7 mouse cellular contexts compared by ENCODE assay signal in genomic region chr11:120580871-120581331, GRCm38 (mm10). TPM values are rescaled to one million over a fixed set of nuclear protein-coding genes. Genes with fewer than 3 reads are reported as not detected.
DNase-seq lines count a peak whose midpoint lies in the region; ATAC-seq and TF ChIP-seq lines count a peak whose summit lies in the region.

No protein-coding gene starts in this region.

- no peaks in the 10 kb centered on the region for H3K9me3 ChIP-seq in ES-Bruce4 (replicated peaks; ENCODE audit: control insufficient read depth, insufficient read depth, low read length, poor library complexity, severe bottlenecking)
- H3K9me3 ChIP-seq in forebrain, embryonic 10.5 days, result peaks cover 4% of the 10 kb centered on the region; the same call in 1 of the 2 replicates
- 0 out of 2 replicates have a peak, but pooled peaks cover 3% of the 10 kb centered on the region for H3K9me3 ChIP-seq in hindbrain, embryonic 16.5 days (ENCODE audit: control insufficient read depth, low read length)
- H3K9me3 ChIP-seq in midbrain, postnatal 0 days (ENCODE audit: low read length), result no peaks in the 10 kb centered on the region

- WGBS in forebrain, embryonic 10.5 days, result under 1% methylated on average over 43 of the region's 44 CpGs
- WGBS in hindbrain, embryonic 16.5 days, result under 1% methylated on average over 33 of the region's 44 CpGs
- WGBS in liver, adult 2 months, result 3% methylated on average over 44 of the region's 44 CpGs
- under 1% methylated on average over 41 of the region's 44 CpGs for WGBS in midbrain, postnatal 0 days

- no peak for TF ChIP-seq POLR2A in ES-Bruce4 (IDR thresholded peaks at IDR 0.05; ENCODE audit: insufficient read depth, low read length)
- 0 out of 2 replicates have a peak, but pooled peaks have one; percentile 33 for TF ChIP-seq POLR2A in liver, adult 2 months (IDR thresholded peaks at IDR 0.05; ENCODE audit: extremely low read depth, insufficient read depth, low read length)

- no peaks in the 10 kb centered on the region for H3K27me3 ChIP-seq in ES-Bruce4 (ENCODE audit: control insufficient read depth, insufficient read depth, low read length, poor library complexity, severe bottlenecking)
- no peaks in the 10 kb centered on the region for H3K27me3 ChIP-seq in forebrain, embryonic 10.5 days (ENCODE audit: poor library complexity, severe bottlenecking)
- no peaks in the 10 kb centered on the region for H3K27me3 ChIP-seq in hindbrain, embryonic 16.5 days (replicated peaks; ENCODE audit: control insufficient read depth, insufficient read depth, low read length)
- H3K27me3 ChIP-seq in liver, adult 2 months (ENCODE audit: control insufficient read depth, insufficient read depth, low read length), result no peaks in the 10 kb centered on the region
- no peaks in the 10 kb centered on the region for H3K27me3 ChIP-seq in midbrain, postnatal 0 days (ENCODE audit: insufficient read depth, low read length)

- TF ChIP-seq CTCF in ES-Bruce4 (IDR thresholded peaks at IDR 0.05; ENCODE audit: low read depth, low read length), result no peak
- no peak for TF ChIP-seq CTCF in liver, adult 2 months (IDR thresholded peaks at IDR 0.05; ENCODE audit: low read depth, low read length)
- no peak for TF ChIP-seq CTCF in midbrain, postnatal 0 days (IDR thresholded peaks at IDR 0.05)

- no peak for TF ChIP-seq EP300 in ES-Bruce4 (IDR thresholded peaks at IDR 0.05; ENCODE audit: insufficient read depth, low read depth, low read length)

- DNase-seq in adrenal gland, postnatal 25 days, result peak; percentile 48
- DNase-seq in forebrain, embryonic 10.5 days (ENCODE audit: extremely low spot score, low spot score), result peak; percentile 49
- no peak for DNase-seq in liver, adult 2 months (ENCODE audit: extremely low read depth, low read depth, low spot score)
- DNase-seq in midbrain, postnatal 0 days (ENCODE audit: low spot score), result peak; percentile 23
- peak; percentile 65 for DNase-seq in testis, postnatal 10 days (ENCODE audit: low spot score)

- H3K79me2 ChIP-seq in liver, adult 2 months (ENCODE audit: control insufficient read depth, insufficient read depth, low read length), result peaks cover 14% of the 10 kb centered on the region; the same call in 1 of the 2 replicates

- peak overlapping the region; percentile 86 for H3K4me3 ChIP-seq in ES-Bruce4 (ENCODE audit: low read depth, low read length)
- peak overlapping the region; percentile 89 for H3K4me3 ChIP-seq in forebrain, embryonic 10.5 days
- peak overlapping the region; percentile 89 for H3K4me3 ChIP-seq in hindbrain, embryonic 16.5 days (ENCODE audit: low read length)
- peak overlapping the region; percentile 87 for H3K4me3 ChIP-seq in liver, adult 2 months (ENCODE audit: insufficient read depth, low read depth, low read length)
- peak overlapping the region; percentile 96 for H3K4me3 ChIP-seq in midbrain, postnatal 0 days (ENCODE audit: low read depth, low read length)

- peak; percentile 30; the same call in 1 of the 2 replicates for ATAC-seq in hindbrain, embryonic 16.5 days
- ATAC-seq in midbrain, postnatal 0 days (ENCODE audit: low FRiP score), result peak; percentile 15; the same call in 1 of the 2 replicates

- H3K4me1 ChIP-seq in ES-Bruce4 (ENCODE audit: control insufficient read depth, insufficient read depth, low read length), result peaks cover 4% of the 10 kb centered on the region
- H3K4me1 ChIP-seq in forebrain, embryonic 10.5 days, result peaks cover 41% of the 10 kb centered on the region
- H3K4me1 ChIP-seq in hindbrain, embryonic 16.5 days (ENCODE audit: control insufficient read depth, insufficient read depth, low read depth, low read length), result peaks cover 21% of the 10 kb centered on the region
- peaks cover 29% of the 10 kb centered on the region for H3K4me1 ChIP-seq in liver, adult 2 months (ENCODE audit: control insufficient read depth, insufficient read depth, low read length)
- peaks cover 5% of the 10 kb centered on the region for H3K4me1 ChIP-seq in midbrain, postnatal 0 days (ENCODE audit: insufficient read depth, low read length)

- H3K4me2 ChIP-seq in hindbrain, embryonic 16.5 days (ENCODE audit: low read length), result peak overlapping the region; percentile 99
- peak overlapping the region; percentile 95 for H3K4me2 ChIP-seq in midbrain, postnatal 0 days (ENCODE audit: low read depth, low read length, poor library complexity, severe bottlenecking)

- peaks cover 32% of the 10 kb centered on the region for H3K36me3 ChIP-seq in ES-Bruce4 (ENCODE audit: control insufficient read depth, insufficient read depth, low read length, poor library complexity, severe bottlenecking)
- peaks cover 76% of the 10 kb centered on the region for H3K36me3 ChIP-seq in forebrain, embryonic 10.5 days (replicated peaks)
- H3K36me3 ChIP-seq in hindbrain, embryonic 16.5 days (ENCODE audit: control insufficient read depth, insufficient read depth, low read length), result peaks cover 35% of the 10 kb centered on the region
- no peaks in the 10 kb centered on the region; the same call in 1 of the 2 replicates for H3K36me3 ChIP-seq in liver, adult 2 months (ENCODE audit: control insufficient read depth, insufficient read depth, low read length)
- H3K36me3 ChIP-seq in midbrain, postnatal 0 days (ENCODE audit: insufficient read depth, low read length), result peaks cover 31% of the 10 kb centered on the region

- H3K9ac ChIP-seq in ES-Bruce4 (ENCODE audit: low read depth, poor library complexity, severe bottlenecking), result peak overlapping the region; percentile 86
- peak overlapping the region; percentile 97 for H3K9ac ChIP-seq in hindbrain, embryonic 16.5 days (ENCODE audit: low read depth, low read length)
- H3K9ac ChIP-seq in liver, adult 2 months (ENCODE audit: low read depth, low read length), result peak overlapping the region; percentile 96
- H3K9ac ChIP-seq in midbrain, postnatal 0 days (replicated peaks; ENCODE audit: low read length, poor library complexity, severe bottlenecking), result peak overlapping the region; percentile 95

- H3K27ac ChIP-seq in ES-Bruce4 (ENCODE audit: insufficient read depth, low read length), result peak overlapping the region; percentile 27
- peak overlapping the region; percentile 99 for H3K27ac ChIP-seq in forebrain, embryonic 10.5 days
- peak overlapping the region; percentile 97 for H3K27ac ChIP-seq in hindbrain, embryonic 16.5 days (ENCODE audit: low read depth, low read length)
- H3K27ac ChIP-seq in liver, adult 2 months (replicated peaks; ENCODE audit: insufficient read depth, low read depth, low read length), result peak overlapping the region; percentile 100
- H3K27ac ChIP-seq in midbrain, postnatal 0 days (ENCODE audit: low read depth, low read length), result peak overlapping the region; percentile 96

RNA-seq across cellular contexts. Expression of gene Arhgdia, which starts 0.5 kb away (rescaled TPM):
- 269 and 298 TPM in 2 replicates for polyA plus RNA-seq in ES-Bruce4 (2011; ENCODE audit: insufficient read depth, insufficient read length, low read depth, missing spikeins)
- total RNA-seq in adrenal gland, postnatal 25 days (2021), result 333 and 334 TPM in 2 replicates
- 744 and 753 TPM in 2 replicates for polyA plus RNA-seq in forebrain, embryonic 10.5 days (2016; fragmentation: Nextera tagmentation; extraction: Ambion mirVana)
- polyA plus RNA-seq in hindbrain, embryonic 16.5 days (2015; fragmentation: Nextera tagmentation; extraction: Ambion mirVana), result 501 and 544 TPM in 2 replicates
- 14.9 and 22.3 TPM in 2 replicates for total RNA-seq in liver, adult 2 months (2014; rRNA removed)
- 142 and 188 TPM in 2 replicates for polyA plus RNA-seq in liver, adult 2 months (2012; rRNA removed)
- total RNA-seq in midbrain, postnatal 0 days (2014; rRNA removed), result 233 and 286 TPM in 2 replicates
- 390 and 417 TPM in 2 replicates for polyA plus RNA-seq in midbrain, postnatal 0 days (2015; fragmentation: Nextera tagmentation; extraction: Ambion mirVana)

RNA-seq across cellular contexts. Expression of gene P4hb, which starts 7.8 kb away (rescaled TPM):
- 326 and 338 TPM in 2 replicates for polyA plus RNA-seq in ES-Bruce4 (2011; ENCODE audit: insufficient read depth, insufficient read length, low read depth, missing spikeins)
- 407 and 486 TPM in 2 replicates for total RNA-seq in adrenal gland, postnatal 25 days (2021)
- polyA plus RNA-seq in forebrain, embryonic 10.5 days (2016; fragmentation: Nextera tagmentation; extraction: Ambion mirVana), result 485 and 533 TPM in 2 replicates
- polyA plus RNA-seq in hindbrain, embryonic 16.5 days (2015; fragmentation: Nextera tagmentation; extraction: Ambion mirVana), result 252 and 298 TPM in 2 replicates
- 933 and 951 TPM in 2 replicates for total RNA-seq in liver, adult 2 months (2014; rRNA removed)
- 683 and 737 TPM in 2 replicates for polyA plus RNA-seq in liver, adult 2 months (2012; rRNA removed)
- 161 and 165 TPM in 2 replicates for total RNA-seq in midbrain, postnatal 0 days (2014; rRNA removed)
- polyA plus RNA-seq in midbrain, postnatal 0 days (2015; fragmentation: Nextera tagmentation; extraction: Ambion mirVana), result 191 and 209 TPM in 2 replicates

RNA-seq across cellular contexts. Expression of gene Alyref, which starts 17.3 kb away (rescaled TPM):
- 229 and 242 TPM in 2 replicates for polyA plus RNA-seq in ES-Bruce4 (2011; ENCODE audit: insufficient read depth, insufficient read length, low read depth, missing spikeins)
- total RNA-seq in adrenal gland, postnatal 25 days (2021), result 101 and 105 TPM in 2 replicates
- 618 and 646 TPM in 2 replicates for polyA plus RNA-seq in forebrain, embryonic 10.5 days (2016; fragmentation: Nextera tagmentation; extraction: Ambion mirVana)
- polyA plus RNA-seq in hindbrain, embryonic 16.5 days (2015; fragmentation: Nextera tagmentation; extraction: Ambion mirVana), result 55.8 and 202 TPM in 2 replicates
- total RNA-seq in liver, adult 2 months (2014; rRNA removed), result 33.8 and 34.5 TPM in 2 replicates
- 12.6 and 12.9 TPM in 2 replicates for polyA plus RNA-seq in liver, adult 2 months (2012; rRNA removed)
- total RNA-seq in midbrain, postnatal 0 days (2014; rRNA removed), result 70.8 and 86.9 TPM in 2 replicates
- 130 and 145 TPM in 2 replicates for polyA plus RNA-seq in midbrain, postnatal 0 days (2015; fragmentation: Nextera tagmentation; extraction: Ambion mirVana)

RNA-seq across cellular contexts. Expression of gene Anapc11, which starts 17.3 kb away (rescaled TPM):
- 84.0 and 100 TPM in 2 replicates for polyA plus RNA-seq in ES-Bruce4 (2011; ENCODE audit: insufficient read depth, insufficient read length, low read depth, missing spikeins)
- total RNA-seq in adrenal gland, postnatal 25 days (2021), result 81.5 and 102 TPM in 2 replicates
- polyA plus RNA-seq in forebrain, embryonic 10.5 days (2016; fragmentation: Nextera tagmentation; extraction: Ambion mirVana), result 218 and 228 TPM in 2 replicates
- 194 and 203 TPM in 2 replicates for polyA plus RNA-seq in hindbrain, embryonic 16.5 days (2015; fragmentation: Nextera tagmentation; extraction: Ambion mirVana)
- total RNA-seq in liver, adult 2 months (2014; rRNA removed), result 8.9 and 12.8 TPM in 2 replicates
- polyA plus RNA-seq in liver, adult 2 months (2012; rRNA removed), result 57.0 and 59.4 TPM in 2 replicates
- 41.1 and 58.4 TPM in 2 replicates for total RNA-seq in midbrain, postnatal 0 days (2014; rRNA removed)
- 193 and 203 TPM in 2 replicates for polyA plus RNA-seq in midbrain, postnatal 0 days (2015; fragmentation: Nextera tagmentation; extraction: Ambion mirVana)

RNA-seq across cellular contexts. Expression of gene Npb, which starts 27.4 kb away (rescaled TPM):
- not detected in 2 replicates for polyA plus RNA-seq in ES-Bruce4 (2011; ENCODE audit: insufficient read depth, insufficient read length, low read depth, missing spikeins)
- 3.1 TPM in 1 of 2 replicates, not detected in the other for total RNA-seq in adrenal gland, postnatal 25 days (2021)
- 0.44 TPM in 1 of 2 replicates, not detected in the other for polyA plus RNA-seq in forebrain, embryonic 10.5 days (2016; fragmentation: Nextera tagmentation; extraction: Ambion mirVana)
- 0.99 and 1.00 TPM in 2 replicates for polyA plus RNA-seq in hindbrain, embryonic 16.5 days (2015; fragmentation: Nextera tagmentation; extraction: Ambion mirVana)
- not detected in 2 replicates for total RNA-seq in liver, adult 2 months (2014; rRNA removed)
- 2.0 and 2.7 TPM in 2 replicates for polyA plus RNA-seq in liver, adult 2 months (2012; rRNA removed)
- total RNA-seq in midbrain, postnatal 0 days (2014; rRNA removed), result not detected in 2 replicates
- 1.3 TPM in 2 replicates for polyA plus RNA-seq in midbrain, postnatal 0 days (2015; fragmentation: Nextera tagmentation; extraction: Ambion mirVana)

Comparison
In these comparisons a context has a peak if more than half of its experiments do, and no peak if none do; other contexts are left out.
1. H3K27ac ChIP-seq: peak in every context shown above with its lines; median percentile 100 in liver, adult 2 months; 99 in forebrain, embryonic 10.5 days; 97 in hindbrain, embryonic 16.5 days; 96 in midbrain, postnatal 0 days; 27 in ES-Bruce4.